ENCODE assay signal across 9 mouse cellular contexts in the genomic region with DNA sequence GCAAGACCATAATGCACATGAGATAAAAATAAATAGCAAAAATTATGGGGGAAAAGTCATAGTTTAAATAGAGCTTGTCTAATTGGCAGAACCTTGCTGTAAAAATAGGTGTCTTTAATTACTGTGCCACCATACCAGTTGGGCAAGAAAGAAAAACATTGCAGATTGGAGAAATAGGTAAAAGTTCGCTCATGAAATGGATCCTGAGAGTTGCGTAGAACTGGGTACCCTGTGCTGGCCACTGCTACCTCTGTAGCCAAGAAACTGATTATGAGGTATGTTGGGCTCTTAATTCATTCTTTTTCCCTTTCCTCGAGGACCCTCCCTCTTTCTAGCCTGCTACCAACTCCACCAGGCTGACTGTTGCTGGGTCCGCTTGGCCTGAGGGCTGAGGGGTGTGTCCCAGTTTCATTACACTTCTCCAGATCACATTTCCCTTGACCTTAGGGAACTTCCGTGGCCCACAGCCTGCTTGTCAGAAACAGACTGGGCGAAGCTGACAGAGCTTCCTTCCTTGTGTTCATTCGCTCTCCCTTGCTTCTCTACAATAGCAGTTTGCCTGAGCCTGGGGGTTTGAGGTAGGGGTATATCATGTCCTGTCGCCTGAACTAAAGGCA. TPM values are rescaled to one million over a fixed set of nuclear protein-coding genes. Genes with fewer than 3 reads are reported as not detected.
A peak's percentile ranks its signal among the peaks of the same experiment; 100 is the strongest.
DNase-seq lines count a peak whose midpoint lies in the region; ATAC-seq and TF ChIP-seq lines count a peak whose summit lies in the region.
"Had no signal": no experiment of that assay in that cellular context is flagged by ENCODE, and none has a peak within 500 bp of the region (broad histone marks: within the 10 kb centered on the region; RNA-seq: fewer than 3 reads in every experiment).

No protein-coding gene starts in this region.

- 0 out of 2 replicates have a peak, but pooled peaks have one; percentile 41 for TF ChIP-seq EP300 in ES-Bruce4 (IDR thresholded peaks at IDR 0.05; ENCODE audit: insufficient read depth, low read depth, low read length)

- H3K27me3 ChIP-seq in ES-Bruce4 (ENCODE audit: control insufficient read depth, insufficient read depth, low read length, poor library complexity, severe bottlenecking), result no peaks in the 10 kb centered on the region
- no peaks in the 10 kb centered on the region for H3K27me3 ChIP-seq in intestine, embryonic 16.5 days (replicated peaks; ENCODE audit: control insufficient read depth, insufficient read depth, low read length)
- H3K27me3 ChIP-seq in liver, embryonic 15.5 days, result no peaks in the 10 kb centered on the region
- no peaks in the 10 kb centered on the region for H3K27me3 ChIP-seq in midbrain, postnatal 0 days (ENCODE audit: insufficient read depth, low read length)
- H3K27me3 ChIP-seq: heart, embryonic 13.5 days had no signal

- no peak for TF ChIP-seq POLR2A in ES-Bruce4 (IDR thresholded peaks at IDR 0.05; ENCODE audit: insufficient read depth, low read length)

- H3K4me2 ChIP-seq in intestine, embryonic 16.5 days (ENCODE audit: low read depth, low read length), result no peak overlapping the region
- H3K4me2 ChIP-seq in liver, embryonic 15.5 days, result peak overlapping the region; percentile 21; the same call in 1 of the 2 replicates
- no peak overlapping the region for H3K4me2 ChIP-seq in midbrain, postnatal 0 days (ENCODE audit: low read depth, low read length, poor library complexity, severe bottlenecking)
- H3K4me2 ChIP-seq: heart, embryonic 13.5 days had no signal

- peak; percentile 71 for ATAC-seq in intestine, embryonic 16.5 days
- ATAC-seq in liver, embryonic 15.5 days (ENCODE audit: insufficient read depth), result no peak
- ATAC-seq in midbrain, postnatal 0 days (ENCODE audit: low FRiP score), result no peak

- H3K36me3 ChIP-seq in ES-Bruce4 (ENCODE audit: control insufficient read depth, insufficient read depth, low read length, poor library complexity, severe bottlenecking), result no peaks in the 10 kb centered on the region
- H3K36me3 ChIP-seq in intestine, embryonic 16.5 days (ENCODE audit: control insufficient read depth, insufficient read depth, low read length), result no peaks in the 10 kb centered on the region
- no peaks in the 10 kb centered on the region for H3K36me3 ChIP-seq in liver, embryonic 15.5 days (replicated peaks)
- H3K36me3 ChIP-seq in midbrain, postnatal 0 days (ENCODE audit: insufficient read depth, low read length), result no peaks in the 10 kb centered on the region
- H3K36me3 ChIP-seq: heart, embryonic 13.5 days had no signal

- no peak overlapping the region for H3K27ac ChIP-seq in ES-Bruce4 (ENCODE audit: insufficient read depth, low read length)
- no peak overlapping the region for H3K27ac ChIP-seq in intestine, embryonic 16.5 days (ENCODE audit: low read length)
- H3K27ac ChIP-seq in liver, embryonic 15.5 days (replicated peaks), result 0 out of 2 replicates have a peak overlapping the region, but pooled peaks have one; percentile 11
- no peak overlapping the region for H3K27ac ChIP-seq in midbrain, postnatal 0 days (ENCODE audit: low read depth, low read length)
- H3K27ac ChIP-seq: heart, embryonic 13.5 days had no signal

- H3K9me3 ChIP-seq in ES-Bruce4 (replicated peaks; ENCODE audit: control insufficient read depth, insufficient read depth, low read length, poor library complexity, severe bottlenecking), result peaks cover 4% of the 10 kb centered on the region; the same call in 1 of the 2 replicates
- peaks cover 9% of the 10 kb centered on the region; the same call in 1 of the 2 replicates for H3K9me3 ChIP-seq in intestine, embryonic 16.5 days (ENCODE audit: control insufficient read depth, low read length)
- H3K9me3 ChIP-seq in liver, embryonic 15.5 days (replicated peaks), result no peaks in the 10 kb centered on the region
- no peaks in the 10 kb centered on the region for H3K9me3 ChIP-seq in midbrain, postnatal 0 days (ENCODE audit: low read length)

- no peaks in the 10 kb centered on the region for H3K4me1 ChIP-seq in ES-Bruce4 (ENCODE audit: control insufficient read depth, insufficient read depth, low read length)
- H3K4me1 ChIP-seq in intestine, embryonic 16.5 days (ENCODE audit: control insufficient read depth, insufficient read depth, low read length), result peaks cover 6% of the 10 kb centered on the region
- peaks cover 12% of the 10 kb centered on the region for H3K4me1 ChIP-seq in liver, embryonic 15.5 days (replicated peaks)
- no peaks in the 10 kb centered on the region for H3K4me1 ChIP-seq in midbrain, postnatal 0 days (ENCODE audit: insufficient read depth, low read length)

- H3K9ac ChIP-seq in ES-Bruce4 (ENCODE audit: low read depth, poor library complexity, severe bottlenecking), result no peak overlapping the region
- H3K9ac ChIP-seq in intestine, embryonic 16.5 days (ENCODE audit: low read depth, low read length), result no peak overlapping the region
- H3K9ac ChIP-seq in liver, embryonic 15.5 days, result no peak overlapping the region
- no peak overlapping the region for H3K9ac ChIP-seq in midbrain, postnatal 0 days (replicated peaks; ENCODE audit: low read length, poor library complexity, severe bottlenecking)
- H3K9ac ChIP-seq: heart, embryonic 13.5 days had no signal

- 36% methylated on average over 8 of the region's 8 CpGs for WGBS in intestine, embryonic 16.5 days
- 35% methylated on average over 8 of the region's 8 CpGs for WGBS in liver, embryonic 15.5 days (ENCODE audit: insufficient replicate concordance)
- 39% methylated on average over 8 of the region's 8 CpGs for WGBS in midbrain, postnatal 0 days

- TF ChIP-seq CTCF in ES-Bruce4 (IDR thresholded peaks at IDR 0.05; ENCODE audit: low read depth, low read length), result no peak
- TF ChIP-seq CTCF in midbrain, postnatal 0 days (IDR thresholded peaks at IDR 0.05), result no peak

- peak; percentile 73 for DNase-seq in embryo, embryonic 10 days (ENCODE audit: low spot score)
- no peak for DNase-seq in spleen, adult 18-20 months
- no peak for DNase-seq in midbrain, postnatal 0 days (ENCODE audit: low spot score)
- no peak for DNase-seq in spleen, postnatal 10 days (ENCODE audit: low spot score in 2 of 2)
- DNase-seq in cerebellum, adult 11 months, result no peak

- H3K4me3 ChIP-seq in ES-Bruce4 (ENCODE audit: low read depth, low read length), result no peak overlapping the region
- no peak overlapping the region for H3K4me3 ChIP-seq in intestine, embryonic 16.5 days (ENCODE audit: low read length)
- H3K4me3 ChIP-seq in liver, embryonic 15.5 days (replicated peaks), result no peak overlapping the region
- no peak overlapping the region for H3K4me3 ChIP-seq in midbrain, postnatal 0 days (ENCODE audit: low read depth, low read length)
- H3K4me3 ChIP-seq: heart, embryonic 13.5 days had no signal

RNA-seq across cellular contexts. Expression of gene Rnase13, which starts 18.5 kb away (rescaled TPM):
- polyA plus RNA-seq in ES-Bruce4 (2011; ENCODE audit: insufficient read depth, insufficient read length, low read depth, missing spikeins), result not detected in 2 replicates
- not detected in 2 replicates for polyA plus RNA-seq in intestine, embryonic 16.5 days (2015; fragmentation: Nextera tagmentation; extraction: Ambion mirVana)
- not detected in 2 replicates for polyA plus RNA-seq in liver, embryonic 15.5 days (2015; fragmentation: Nextera tagmentation; extraction: Ambion mirVana)
- total RNA-seq in midbrain, postnatal 0 days (2014; rRNA removed), result not detected in 2 replicates
- 0.11 TPM in 1 of 2 replicates, not detected in the other for polyA plus RNA-seq in midbrain, postnatal 0 days (2015; fragmentation: Nextera tagmentation; extraction: Ambion mirVana)
- polyA plus RNA-seq: heart, embryonic 13.5 days had no signal

RNA-seq across cellular contexts. Expression of gene Tppp2, which starts 22.8 kb away (rescaled TPM):
- polyA plus RNA-seq in ES-Bruce4 (2011; ENCODE audit: insufficient read depth, insufficient read length, low read depth, missing spikeins), result not detected in 2 replicates
- not detected in 2 replicates for polyA plus RNA-seq in intestine, embryonic 16.5 days (2015; fragmentation: Nextera tagmentation; extraction: Ambion mirVana)
- polyA plus RNA-seq in liver, embryonic 15.5 days (2015; fragmentation: Nextera tagmentation; extraction: Ambion mirVana), result not detected in 2 replicates
- not detected in 2 replicates for total RNA-seq in midbrain, postnatal 0 days (2014; rRNA removed)
- polyA plus RNA-seq in midbrain, postnatal 0 days (2015; fragmentation: Nextera tagmentation; extraction: Ambion mirVana), result not detected in 2 replicates
- polyA plus RNA-seq: heart, embryonic 13.5 days had no signal

RNA-seq across cellular contexts. Expression of gene Ndrg2, which starts 27.1 kb away (rescaled TPM):
- 26.7 and 30.2 TPM in 2 replicates for polyA plus RNA-seq in ES-Bruce4 (2011; ENCODE audit: insufficient read depth, insufficient read length, low read depth, missing spikeins)
- polyA plus RNA-seq in intestine, embryonic 16.5 days (2015; fragmentation: Nextera tagmentation; extraction: Ambion mirVana), result 62.1 and 64.2 TPM in 2 replicates
- polyA plus RNA-seq in liver, embryonic 15.5 days (2015; fragmentation: Nextera tagmentation; extraction: Ambion mirVana), result 39.7 and 47.6 TPM in 2 replicates
- 403 and 449 TPM in 2 replicates for total RNA-seq in midbrain, postnatal 0 days (2014; rRNA removed)
- 356 and 413 TPM in 2 replicates for polyA plus RNA-seq in midbrain, postnatal 0 days (2015; fragmentation: Nextera tagmentation; extraction: Ambion mirVana)

RNA-seq across cellular contexts. Expression of gene Arhgef40, which starts 43.5 kb away (rescaled TPM):
- polyA plus RNA-seq in ES-Bruce4 (2011; ENCODE audit: insufficient read depth, insufficient read length, low read depth, missing spikeins), result 20.5 and 24.8 TPM in 2 replicates
- 52.0 and 53.0 TPM in 2 replicates for polyA plus RNA-seq in intestine, embryonic 16.5 days (2015; fragmentation: Nextera tagmentation; extraction: Ambion mirVana)
- polyA plus RNA-seq in liver, embryonic 15.5 days (2015; fragmentation: Nextera tagmentation; extraction: Ambion mirVana), result 14.0 and 16.3 TPM in 2 replicates
- 93.8 and 108 TPM in 2 replicates for total RNA-seq in midbrain, postnatal 0 days (2014; rRNA removed)
- polyA plus RNA-seq in midbrain, postnatal 0 days (2015; fragmentation: Nextera tagmentation; extraction: Ambion mirVana), result 58.0 and 66.1 TPM in 2 replicates

RNA-seq across cellular contexts. Expression of gene Slc39a2, which starts 48.4 kb away (rescaled TPM):
- polyA plus RNA-seq in ES-Bruce4 (2011; ENCODE audit: insufficient read depth, insufficient read length, low read depth, missing spikeins), result 2.7 and 3.3 TPM in 2 replicates
- 1.3 TPM in 2 replicates for polyA plus RNA-seq in intestine, embryonic 16.5 days (2015; fragmentation: Nextera tagmentation; extraction: Ambion mirVana)
- polyA plus RNA-seq in liver, embryonic 15.5 days (2015; fragmentation: Nextera tagmentation; extraction: Ambion mirVana), result 0.08 and 0.09 TPM in 2 replicates
- total RNA-seq in midbrain, postnatal 0 days (2014; rRNA removed), result 2.7 and 3.2 TPM in 2 replicates
- 0.70 and 0.84 TPM in 2 replicates for polyA plus RNA-seq in midbrain, postnatal 0 days (2015; fragmentation: Nextera tagmentation; extraction: Ambion mirVana)
